Mouse (Mus musculus): ENCODE results near the gene Lamc3.
"Not testable (repeated sequence)": the region's sequence is repeated elsewhere in the genome, so short reads cannot be mapped to it uniquely, and the experiment has no call there.

Gene Lamc3

DNA sequence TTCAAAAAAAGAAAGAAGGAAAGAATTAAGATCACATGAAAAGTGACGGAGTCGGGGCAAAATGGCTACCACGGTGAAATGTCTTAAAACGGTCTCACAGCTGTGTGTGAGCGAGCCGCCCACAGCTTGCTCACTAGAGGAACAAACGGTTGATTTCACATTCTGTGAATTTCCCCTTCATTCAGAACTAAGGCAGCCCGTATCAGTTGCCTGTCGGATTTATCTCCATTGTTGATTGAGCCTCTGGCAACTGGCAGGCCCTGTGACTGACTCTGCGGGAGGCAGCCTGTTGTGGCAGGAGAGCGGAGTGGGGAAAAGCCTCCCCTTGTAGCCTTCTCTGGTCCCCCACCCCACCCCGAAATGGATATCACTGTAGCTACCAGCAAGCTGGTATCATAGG lies 10.6 kb upstream of the Lamc3 start:
- in situ Hi-C loops (cut with MseI, MboI), result no loop called here

DNA sequence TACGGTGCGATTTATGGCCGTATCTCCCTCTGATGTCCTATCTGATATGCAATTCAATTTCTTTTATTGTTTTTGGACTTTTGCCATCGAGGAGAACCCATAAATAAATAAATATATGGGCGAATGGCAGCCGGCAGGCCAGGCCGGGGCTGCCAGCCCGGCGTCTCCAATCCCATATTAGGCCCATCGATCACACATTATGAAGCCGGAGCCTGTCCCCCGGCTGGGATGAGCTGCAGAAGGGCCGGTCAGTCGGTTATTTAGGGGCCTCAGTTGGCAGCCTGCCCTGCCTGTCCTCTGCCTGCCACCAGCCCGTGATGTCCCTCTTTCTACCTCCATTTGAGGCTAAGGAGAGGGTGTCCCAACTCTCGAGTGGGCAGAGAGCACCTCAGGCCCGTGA lies 8.5 kb upstream of the Lamc3 start:
- in situ Hi-C loops (cut with MseI, MboI), result no loop called here

DNA sequence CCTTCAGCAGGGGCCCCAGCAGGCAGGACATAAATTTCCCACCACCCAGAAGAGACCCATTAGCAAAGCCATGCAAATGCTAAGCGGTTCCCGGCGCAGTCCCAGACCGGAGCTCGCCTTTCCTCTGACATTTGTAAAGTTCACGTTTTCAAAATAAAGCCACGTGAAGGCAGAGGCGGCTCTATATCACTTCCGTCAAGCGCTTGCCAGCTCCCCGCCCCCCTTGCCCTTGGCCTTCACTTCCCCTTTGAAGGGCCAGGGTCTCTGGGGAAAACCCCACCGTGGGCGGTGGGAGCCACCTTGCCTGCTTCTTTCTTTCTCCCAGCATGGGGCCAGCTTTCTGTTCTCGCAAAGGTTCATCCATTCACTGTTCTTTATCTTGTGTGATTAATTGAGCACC lies 6.2 kb upstream of the Lamc3 start:
- in situ Hi-C loops (cut with MseI, MboI), result no loop called here

DNA sequence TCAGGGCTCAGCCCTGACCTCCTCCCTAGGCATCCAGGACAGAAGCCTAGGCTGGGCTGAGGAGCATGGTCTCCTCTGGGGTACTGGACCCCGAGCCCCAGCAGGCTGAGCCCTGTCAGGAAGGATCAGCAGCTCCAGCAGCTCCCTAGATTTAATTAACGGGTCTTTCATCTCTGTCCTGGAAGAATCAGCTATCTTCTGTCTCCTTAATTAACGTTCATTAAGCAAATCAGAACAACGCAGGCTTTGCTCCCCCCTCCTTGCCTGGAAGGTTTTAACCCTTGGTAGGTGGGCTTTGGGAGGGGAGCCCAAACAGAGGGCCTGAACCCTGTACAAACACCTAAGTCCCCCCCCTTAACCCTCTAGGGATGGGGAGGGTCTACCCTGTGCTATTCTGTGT lies 4.0 kb upstream of the Lamc3 start:
- in situ Hi-C loops (cut with MseI, MboI), result no loop called here

DNA sequence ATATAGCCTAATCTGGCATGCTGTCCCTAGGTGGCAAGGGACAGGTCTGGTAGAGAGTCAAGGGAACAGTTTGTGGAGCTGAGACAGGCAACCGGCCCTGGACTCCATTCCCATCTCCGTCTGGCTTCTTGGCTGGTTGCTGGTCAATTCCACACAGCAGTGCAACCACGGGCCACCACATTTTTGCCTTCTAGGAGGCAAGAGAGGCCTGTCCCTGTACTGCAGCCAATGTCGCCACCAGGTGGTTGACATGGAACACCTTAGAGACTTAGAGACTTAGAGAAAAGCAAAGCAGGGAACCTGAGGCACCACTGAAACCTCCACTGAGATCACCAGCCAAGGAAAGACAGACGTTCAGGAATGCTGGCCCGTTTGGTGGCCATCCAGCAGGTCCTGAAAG lies 2.3 kb upstream of the Lamc3 start:
- in situ Hi-C loops (cut with MseI, MboI), result no loop called here

DNA sequence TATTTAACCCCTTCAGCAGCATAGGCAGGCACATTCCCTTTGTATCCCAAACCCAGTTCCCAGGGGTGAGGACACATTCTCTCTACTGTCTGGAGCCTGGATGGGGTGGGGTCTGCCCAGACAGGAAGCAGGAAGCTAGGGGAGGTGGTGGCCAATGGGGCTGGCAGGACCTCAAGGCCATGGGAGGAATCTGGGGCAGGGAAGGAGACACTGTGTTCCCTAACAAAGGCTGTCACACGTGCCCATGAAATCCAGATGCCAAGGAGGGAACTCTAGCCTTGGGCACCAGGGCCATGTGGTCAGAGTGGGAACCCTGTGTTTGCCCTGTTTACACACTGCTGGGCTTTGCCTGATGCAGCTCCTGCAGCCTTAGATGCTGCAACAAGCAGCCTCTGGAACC lies 1.8 kb downstream of the Lamc3 start:
- in situ Hi-C loops (cut with MseI, MboI), result no loop called here

DNA sequence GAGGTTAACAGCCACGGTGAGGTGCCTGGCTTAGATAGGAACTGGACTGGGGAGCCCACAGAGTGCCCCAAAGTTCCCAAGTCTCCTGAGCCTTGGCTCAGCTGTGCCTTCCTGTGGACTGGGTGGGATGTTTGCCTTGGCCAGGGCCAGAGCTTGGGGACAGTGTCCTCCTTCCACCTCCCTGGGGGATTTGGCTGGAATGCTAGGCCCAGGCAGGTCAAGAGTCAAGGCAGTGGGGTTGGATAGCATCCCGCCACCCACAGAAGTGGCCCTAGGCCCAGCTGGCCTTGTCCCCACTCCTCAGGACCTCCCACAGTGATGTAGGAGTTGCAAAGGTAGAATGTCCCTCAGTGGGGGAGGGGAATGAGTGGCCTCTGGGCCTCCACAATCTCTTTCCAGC lies 4.1 kb downstream of the Lamc3 start:
- in situ Hi-C loops (cut with MseI, MboI), result no loop called here

DNA sequence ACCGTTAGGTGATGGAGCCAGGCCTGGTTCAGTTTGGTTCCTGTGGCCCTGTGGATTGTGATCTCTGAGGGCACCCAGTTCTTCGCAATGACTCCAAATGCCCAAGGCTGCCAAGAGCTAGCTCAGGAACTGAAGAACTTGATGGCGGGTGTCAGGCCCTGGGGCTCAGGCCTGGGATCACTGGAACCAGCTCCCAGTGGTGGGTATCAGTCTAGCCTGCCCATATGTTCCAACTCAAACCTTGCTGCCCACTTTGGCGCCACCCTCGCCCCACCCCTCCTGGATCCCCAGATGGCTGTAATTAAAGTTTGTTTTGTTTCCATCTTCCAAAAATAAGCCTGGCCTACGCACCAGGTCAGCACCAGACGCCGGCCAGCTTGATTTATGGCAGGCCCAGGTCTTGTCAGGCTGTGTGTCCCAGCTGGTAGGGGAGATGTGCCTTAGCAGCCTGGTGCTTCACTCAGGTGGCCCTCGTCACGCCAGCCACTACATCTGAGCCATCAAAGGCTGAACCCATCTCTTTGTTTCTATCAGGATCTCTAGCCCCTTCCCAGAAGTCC lies 6.1 kb downstream of the Lamc3 start:
- in situ Hi-C loops (cut with MseI, MboI), result no loop called here

DNA sequence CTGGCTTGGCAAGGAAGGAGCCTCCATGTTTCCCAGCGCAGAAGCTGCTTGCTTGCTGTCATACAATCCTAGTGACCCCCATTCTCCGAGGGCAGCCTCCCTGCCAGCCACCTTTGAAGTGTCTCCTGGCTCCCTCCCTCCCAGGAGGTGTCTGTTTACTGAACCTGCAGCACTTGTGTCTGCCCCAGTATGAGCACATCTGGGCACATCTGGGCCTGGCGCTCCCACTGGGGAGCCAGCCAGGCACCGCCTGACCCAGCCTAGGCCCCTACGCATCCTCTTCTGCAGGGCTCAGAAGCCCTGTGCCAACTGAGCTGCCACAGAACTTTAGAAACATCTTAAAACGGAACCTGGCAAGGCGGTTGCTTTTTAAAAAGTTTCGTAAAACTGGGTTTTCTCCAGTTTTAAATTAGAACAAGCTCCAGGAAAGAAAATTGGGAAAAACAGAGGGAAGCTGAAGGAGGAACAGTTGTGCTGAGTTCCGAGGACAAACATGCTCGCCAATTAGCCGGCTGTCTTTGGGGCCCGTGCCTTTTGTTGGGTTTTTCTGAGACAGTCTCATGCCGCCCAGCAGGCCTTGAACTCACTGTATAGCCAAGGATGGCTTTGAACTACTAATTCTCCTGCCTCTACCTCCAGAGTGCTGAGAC lies 7.3 kb downstream of the Lamc3 start:
- in situ Hi-C loops (cut with MseI, MboI), result no loop called here

DNA sequence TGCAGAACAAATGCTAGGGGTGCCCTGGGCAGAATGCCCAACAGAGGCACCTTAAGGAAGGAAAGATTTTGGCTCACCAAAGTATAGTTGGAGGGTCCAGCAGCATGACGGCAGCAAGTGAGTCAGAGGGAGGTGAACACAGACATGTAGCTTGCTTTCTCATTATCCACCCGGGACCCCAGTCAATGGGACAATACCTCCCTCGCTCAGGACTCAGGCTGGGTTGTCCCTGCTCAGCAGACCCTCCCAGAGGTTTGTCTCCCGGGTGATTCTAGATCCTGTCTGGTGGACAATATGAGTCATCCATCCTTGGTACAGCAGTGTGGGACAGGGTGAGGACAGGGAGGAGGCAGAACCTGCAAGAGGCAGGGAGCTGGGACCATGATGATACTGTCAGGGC lies 13.8 kb downstream of the Lamc3 start:
- in situ Hi-C loops (cut with MseI, MboI), result no loop called here

DNA sequence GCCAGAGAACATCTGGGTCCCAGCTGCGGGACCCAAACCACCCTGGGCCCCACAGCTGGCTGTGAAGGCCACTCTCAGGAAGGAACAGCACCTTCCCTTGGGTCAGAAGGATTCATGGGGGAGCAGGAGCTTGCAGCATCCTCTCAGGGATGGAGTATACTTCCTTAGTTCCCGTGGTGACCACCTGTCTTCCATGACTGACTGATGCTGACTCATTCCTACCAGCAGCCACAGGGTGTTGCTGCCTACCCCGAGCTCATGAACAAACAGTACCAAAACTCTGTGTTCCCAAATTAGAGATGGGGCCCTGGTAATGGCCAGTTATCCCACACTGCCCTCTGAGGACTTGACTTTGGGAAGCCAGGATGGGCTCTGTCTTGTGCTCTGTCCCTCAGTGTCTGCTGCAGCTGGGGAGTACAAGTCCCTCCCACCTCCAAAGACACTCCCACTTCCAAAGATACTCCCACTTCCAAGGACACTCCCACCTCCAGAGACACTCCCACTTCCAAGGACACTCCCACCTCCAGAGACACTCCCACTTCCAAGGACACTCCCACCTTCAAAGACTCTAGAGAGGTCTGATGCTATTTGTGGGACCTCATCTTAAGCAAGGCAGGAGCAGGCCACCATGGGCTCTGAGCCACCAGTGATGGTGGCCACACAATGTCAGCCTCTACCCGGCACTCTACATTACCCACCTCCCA lies 14.7 kb downstream of the Lamc3 start:
- in situ Hi-C loops (cut with MseI, MboI), result no loop called here

DNA sequence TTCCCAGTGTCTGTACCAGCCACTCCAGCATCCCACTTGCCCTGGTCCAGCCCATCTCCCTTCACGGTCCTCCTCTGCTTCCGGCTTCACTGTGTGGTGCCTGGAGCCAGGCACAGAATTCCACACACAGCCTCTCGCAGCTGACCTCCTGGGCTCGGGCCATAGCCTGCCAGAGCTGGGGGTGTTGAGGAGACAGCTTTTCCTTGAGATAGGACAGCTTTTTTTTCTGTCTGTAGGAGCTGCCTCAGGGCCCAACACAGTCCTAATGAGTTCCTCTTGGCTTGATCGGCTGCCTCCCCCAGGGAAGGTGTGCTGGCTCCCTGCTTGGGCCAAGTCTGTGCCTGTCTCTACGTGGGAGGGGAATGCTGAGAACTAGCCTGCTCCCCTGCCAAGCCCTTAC lies 17.0 kb downstream of the Lamc3 start:
- in situ Hi-C loops (cut with MseI, MboI), result no loop called here

DNA sequence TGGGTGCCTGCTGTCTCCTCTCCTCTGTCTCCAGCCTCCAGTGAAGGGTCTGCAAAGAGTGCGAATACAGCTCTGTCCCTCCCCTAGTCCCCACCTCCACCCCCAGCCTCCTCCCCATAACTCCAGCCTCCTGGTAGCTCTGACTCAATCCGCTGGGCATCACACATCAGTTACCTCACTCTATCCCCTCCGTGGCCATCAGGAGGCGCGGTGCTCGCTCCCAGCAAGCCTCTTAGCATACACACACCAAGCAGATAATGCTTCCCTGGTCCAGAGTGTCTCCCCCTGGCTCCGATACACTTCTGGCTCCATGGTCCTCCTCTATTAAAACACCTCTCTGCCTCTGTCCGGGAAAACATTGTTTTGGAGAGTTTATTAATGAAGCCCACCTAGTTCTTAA lies 17.5 kb downstream of the Lamc3 start:
- in situ Hi-C loops (cut with MseI, MboI), result no loop called here

DNA sequence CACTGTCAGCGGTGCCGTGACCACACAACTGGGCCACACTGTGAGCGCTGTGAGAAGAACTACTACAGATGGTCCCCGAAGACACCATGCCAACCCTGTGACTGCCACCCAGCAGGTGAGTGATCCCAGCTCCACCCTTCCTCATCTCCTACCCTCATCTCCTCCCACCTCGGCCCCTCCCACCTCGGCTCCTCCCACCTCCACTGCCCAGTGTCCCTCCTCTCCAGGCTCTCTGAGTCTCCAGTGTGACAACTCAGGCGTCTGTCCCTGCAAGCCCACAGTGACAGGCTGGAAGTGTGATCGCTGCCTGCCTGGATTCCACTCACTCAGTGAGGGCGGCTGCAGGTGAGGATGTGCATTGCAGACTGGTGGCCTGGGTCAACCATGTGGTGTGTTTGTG lies 18.6 kb downstream of the Lamc3 start:
- in situ Hi-C loops (cut with MseI, MboI), result no loop called here

DNA sequence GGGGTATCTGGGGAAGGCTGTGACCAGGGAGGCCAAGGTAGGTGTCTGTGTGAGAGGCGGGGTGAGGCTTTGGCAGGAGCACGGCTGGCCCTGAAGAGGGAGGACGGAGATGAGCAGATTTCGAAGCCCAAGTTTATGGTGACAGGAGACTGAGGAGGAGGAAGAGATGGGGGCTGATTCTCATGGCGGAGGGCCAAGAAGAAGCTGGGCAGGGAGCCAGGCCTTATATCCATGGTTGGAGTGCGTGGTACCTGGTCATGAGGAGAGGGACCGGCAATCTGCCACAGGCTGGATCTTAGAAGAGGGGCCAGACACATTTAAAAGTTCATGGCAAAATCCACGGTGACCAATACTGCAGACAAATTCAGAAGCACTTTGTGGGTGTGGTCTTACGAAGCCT lies 19.3 kb downstream of the Lamc3 start:
- in situ Hi-C loops (cut with MseI, MboI), result no loop called here

DNA sequence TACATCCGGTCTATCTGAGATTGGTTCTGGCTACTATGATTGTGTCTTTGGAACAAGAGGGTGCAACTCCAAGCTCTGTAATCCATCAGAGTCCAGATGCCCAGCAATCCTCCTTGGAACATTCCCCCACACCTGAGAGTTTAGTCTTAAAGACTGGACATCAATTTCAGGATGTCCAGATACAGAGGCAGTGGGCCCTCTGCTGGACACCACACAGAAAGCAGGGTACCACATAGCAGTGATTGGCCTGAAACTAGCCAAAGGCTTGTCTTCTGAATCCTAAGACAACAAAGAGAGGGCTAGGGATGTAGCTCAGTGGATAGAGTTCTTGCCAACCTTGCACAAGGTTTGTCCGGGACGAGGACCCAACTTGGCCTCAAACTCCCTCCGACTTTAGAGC lies 25.5 kb downstream of the Lamc3 start:
- in situ Hi-C loops (cut with MseI, MboI), result no loop called here

DNA sequence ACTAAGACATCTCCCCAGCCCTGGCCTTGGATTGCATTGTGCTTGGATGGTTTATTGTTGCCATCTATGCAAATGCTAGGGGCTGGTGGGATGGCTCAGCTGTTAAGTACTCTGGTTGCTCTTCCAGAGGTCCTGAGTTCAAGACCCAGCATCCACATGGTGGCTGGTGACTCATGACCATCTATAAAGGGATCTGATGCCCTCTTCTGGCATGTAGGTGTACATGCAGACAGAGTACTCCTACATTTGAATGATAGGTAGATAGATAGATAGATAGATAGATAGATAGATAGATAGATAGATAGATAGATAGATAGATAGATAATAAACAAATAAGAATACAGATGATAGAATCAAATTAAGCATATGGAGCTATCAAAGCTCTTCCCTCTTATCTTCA lies 27.1 kb downstream of the Lamc3 start:
- in situ Hi-C loops (cut with MseI, MboI), result not testable (repeated sequence)

DNA sequence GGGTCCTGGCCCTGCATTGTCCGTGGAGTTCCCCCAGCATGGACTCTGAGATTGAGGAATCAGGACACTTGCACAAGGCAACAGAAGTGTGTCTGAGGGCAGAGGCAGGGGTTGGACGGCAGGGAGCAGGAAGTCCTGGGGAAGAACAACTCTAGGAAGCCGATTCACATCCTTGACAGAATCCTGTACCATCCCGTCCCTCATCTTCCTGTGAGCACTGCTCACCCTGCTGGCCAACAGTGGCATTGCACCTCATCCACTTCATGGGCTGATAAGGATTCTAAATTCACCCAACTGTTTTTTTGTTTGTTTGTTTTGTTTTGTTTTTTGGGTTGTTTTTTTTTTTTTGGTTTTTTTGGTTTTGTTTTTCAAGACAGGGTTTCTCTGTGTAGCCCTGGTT lies 28.0 kb downstream of the Lamc3 start:
- in situ Hi-C loops (cut with MseI, MboI), result no loop called here

DNA sequence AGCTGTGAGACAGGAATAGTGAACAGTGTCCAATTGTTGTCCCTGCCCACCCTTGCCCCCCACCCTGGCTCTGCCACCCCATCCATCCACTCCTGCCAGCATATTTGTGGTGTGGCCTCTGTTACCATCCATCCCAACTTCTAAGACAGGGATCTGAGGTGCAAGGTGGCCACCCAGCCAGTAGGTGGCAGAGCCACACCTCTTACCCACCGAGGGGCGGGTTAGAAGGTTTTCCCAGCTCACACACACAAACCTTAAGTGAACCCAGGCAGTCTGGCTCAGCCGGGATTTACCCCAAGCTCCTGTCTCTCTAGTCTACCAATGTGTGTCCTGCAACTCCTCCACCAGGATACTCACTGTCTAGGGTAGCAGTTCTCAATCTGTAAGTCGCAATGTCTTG lies 30.5 kb downstream of the Lamc3 start:
- in situ Hi-C loops (cut with MseI, MboI), result no loop called here

DNA sequence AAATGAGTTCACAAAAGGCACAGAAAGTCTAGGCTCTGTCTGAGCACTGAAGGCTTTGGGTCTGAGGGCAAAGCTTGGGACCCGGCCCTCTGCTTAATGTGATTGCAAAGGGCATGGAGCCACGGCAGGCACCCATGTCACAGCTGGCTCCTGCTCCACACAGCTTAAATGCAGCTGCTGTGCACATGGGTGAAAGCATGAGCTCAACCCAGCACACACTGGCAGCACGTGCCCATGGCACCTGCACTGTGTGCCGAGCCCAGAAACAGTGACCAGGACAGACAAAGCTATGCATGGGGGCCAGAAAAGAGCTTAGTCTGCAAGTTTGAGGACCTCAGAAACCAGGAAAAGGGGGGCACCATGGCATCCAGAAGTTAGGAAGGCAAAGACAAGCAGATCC lies 36.6 kb downstream of the Lamc3 start:
- in situ Hi-C loops (cut with MseI, MboI), result no loop called here

DNA sequence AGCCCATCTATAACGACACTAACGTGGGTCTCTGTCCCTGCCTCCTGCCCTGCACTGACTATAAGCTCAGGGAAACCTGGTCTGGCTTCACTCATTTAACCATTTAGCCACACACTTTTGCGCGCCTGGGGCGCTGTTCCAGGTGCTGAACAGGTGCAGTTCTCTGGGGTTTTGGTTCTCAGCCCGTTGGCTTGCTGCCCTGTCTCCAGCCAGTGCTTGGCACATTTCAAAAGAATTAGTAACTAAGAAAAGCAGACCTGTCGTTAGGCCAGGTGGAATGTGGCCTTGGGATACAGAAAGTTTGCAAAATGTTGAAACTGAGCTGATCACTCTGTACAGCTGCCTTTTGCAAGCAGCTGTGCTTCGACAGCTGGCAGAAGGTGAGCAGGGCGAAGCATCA lies 37.7 kb downstream of the Lamc3 start:
- in situ Hi-C loops (cut with MseI, MboI), result no loop called here

DNA sequence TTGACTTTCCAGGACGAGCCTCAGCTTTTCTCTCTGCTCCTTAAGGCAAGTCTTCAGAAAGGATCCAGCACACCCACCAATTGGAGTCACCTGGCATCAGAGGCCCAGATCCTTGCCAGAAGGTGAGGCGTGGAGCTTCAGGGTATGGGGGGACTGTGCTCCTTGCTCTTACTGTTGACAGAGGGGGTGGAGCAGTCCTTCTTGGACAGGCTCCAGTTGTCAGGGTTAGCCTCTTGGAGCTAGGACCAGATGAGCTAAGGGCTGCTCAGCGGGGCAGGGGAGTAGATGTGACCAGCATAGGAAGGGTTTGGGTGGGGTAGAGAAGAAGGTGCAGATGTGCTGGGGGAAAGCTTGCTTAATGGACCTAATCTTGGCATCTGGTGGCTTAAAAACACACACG lies 38.8 kb downstream of the Lamc3 start:
- in situ Hi-C loops (cut with MseI, MboI), result no loop called here

DNA sequence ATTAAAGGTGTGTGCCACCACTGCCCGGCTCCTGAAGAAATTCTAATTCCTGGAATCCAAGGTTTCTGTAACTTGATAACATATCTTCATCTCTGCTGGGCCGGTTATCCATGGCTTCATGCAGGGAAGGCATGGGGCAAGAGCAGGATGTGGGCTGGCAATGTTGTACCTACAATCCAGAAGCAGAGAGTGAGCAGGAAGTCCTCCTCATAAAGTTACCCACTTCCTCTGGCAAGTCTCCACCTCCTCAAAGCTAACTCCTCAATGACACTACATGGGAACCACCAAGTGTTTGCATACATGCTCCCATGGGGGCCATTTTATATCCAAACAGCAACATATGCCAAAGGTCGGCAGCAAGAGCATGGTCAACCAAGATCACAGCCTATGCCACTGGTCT lies 42.6 kb downstream of the Lamc3 start:
- in situ Hi-C loops (cut with MseI, MboI), result no loop called here

DNA sequence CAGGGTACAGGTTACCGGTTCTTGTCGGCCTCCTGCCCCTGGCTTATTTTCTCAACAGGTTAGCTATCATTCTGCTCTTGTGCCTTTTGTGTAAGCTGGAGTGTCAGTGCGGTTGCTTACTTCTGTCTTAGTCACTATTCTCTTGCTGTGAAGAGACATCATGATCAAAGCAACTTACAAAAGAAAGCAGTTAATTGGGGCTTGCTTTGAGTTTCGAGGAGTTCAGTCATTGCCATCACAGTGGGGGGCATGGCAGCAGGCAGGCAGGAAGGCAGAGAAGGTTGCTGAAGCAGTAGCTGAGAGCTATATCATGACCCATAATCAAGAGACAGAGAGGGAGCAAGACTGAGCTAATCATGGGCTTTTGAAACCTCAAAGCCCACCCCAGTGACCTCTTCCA lies 47.5 kb downstream of the Lamc3 start:
- in situ Hi-C loops (cut with MseI, MboI), result no loop called here
